Mouse (Mus musculus): ENCODE measurements around the gene Mdc1.
"Not testable (repeated sequence)": the region's sequence is repeated elsewhere in the genome, so short reads cannot be mapped to it uniquely, and the experiment has no call there.

- TF ChIP-seq POLR2A (IDR thresholded peaks at IDR 0.05; ENCODE audit: borderline replicate concordance, extremely low read depth, low read depth, low read length); CTCF (IDR thresholded peaks at IDR 0.05; ENCODE audit: insufficient read depth, low read length): not testable (repeated sequence)
Observed at GRCm38 (mm10) chr17:35839002-35839401, 2.3 kb upstream of the Mdc1 start.

Measured in lung, adult 2 months (tissue).